Mouse (Mus musculus) liver, embryonic 13.5 days (tissue): Measurements from ENCODE around the gene Egf. TPM values are rescaled to one million over a fixed set of nuclear protein-coding genes. Genes with fewer than 3 reads are reported as not detected.
A peak's percentile ranks its signal among the peaks of the same experiment; 100 is the strongest.

ENCODE experiments used
- ATAC-seq: fragments of 200-750 bp; cut with Nextera tagmentation; 2 replicates; pipeline ENCODE4 v1.8.0; 2017; ENCODE audit warnings: low read depth, mild to moderate bottlenecking, moderate number of reproducible peaks, moderate library complexity
- DNase-seq: peaks from one replicate; pipeline ENCODE4 v3.0.0; 2022
- H3K27ac ChIP-seq: fragments of 300-500 bp; sonication (generic); 2 replicates; pipeline ENCODE4 v1.5.1; 2015; ENCODE audit warnings: moderate library complexity, mild to moderate bottlenecking, inconsistent platforms
- H3K27me3 ChIP-seq: fragments of 300-500 bp; sonication (generic); 2 replicates; pipeline ENCODE4 v1.6.1; 2015; ENCODE audit warnings: mild to moderate bottlenecking, inconsistent platforms
- H3K36me3 ChIP-seq: fragments of 300-500 bp; sonication (generic); 2 replicates; pipeline ENCODE4 v1.6.1; 2015; ENCODE audit warnings: mild to moderate bottlenecking, inconsistent platforms
- H3K4me1 ChIP-seq: fragments of 300-500 bp; sonication (generic); replicated peaks from 2 replicates; pipeline ENCODE4 v1.6.1; 2015; ENCODE audit warnings: inconsistent platforms
- H3K4me2 ChIP-seq: fragments of 300-500 bp; sonication (generic); 2 replicates; pipeline ENCODE4 v1.6.1; 2015; ENCODE audit warnings: inconsistent platforms, mild to moderate bottlenecking, moderate library complexity
- H3K4me3 ChIP-seq: fragments of 300-500 bp; sonication (generic); replicated peaks from 2 replicates; pipeline ENCODE4 v1.5.1; 2015; ENCODE audit warnings: mild to moderate bottlenecking, inconsistent platforms
- H3K9ac ChIP-seq: fragments of 300-500 bp; sonication (generic); 2 replicates; pipeline ENCODE4 v1.6.1; 2015; ENCODE audit warnings: mild to moderate bottlenecking, inconsistent platforms
- H3K9me3 ChIP-seq: fragments of 300-500 bp; sonication (generic); replicated peaks from 2 replicates; pipeline ENCODE4 v1.6.1; 2016; ENCODE audit warnings: inconsistent platforms
- whole genome bisulfite sequencing: fragments of 180-500 bp; shearing (Covaris S2); methylation state at CpG from one replicate; pipeline ENCODE4 v1.1.7; 2015; ENCODE audit not compliant: insufficient replicate concordance; 5-methylcytosine and 5-hydroxymethylcytosine counted together
- polyA plus RNA-seq: library from polyadenylated mRNA; unstranded; fragments of >200 nt; fragmentation: Nextera tagmentation; extraction: Ambion mirVana; gene quantifications from 2 replicates; pipeline ENCODE4 v1.2.1, GENCODE M21; 2015

The Egf gene
- polyA plus RNA-seq, 1 experiment from 2014 or later = 0.45 TPM

- no peak overlapping the region for H3K27ac ChIP-seq
- H3K4me3 ChIP-seq = no peak overlapping the region
- H3K9ac ChIP-seq = no peak overlapping the region
- no peaks in the 10 kb centered on the region for H3K9me3 ChIP-seq
- no peaks in the 10 kb centered on the region for H3K4me1 ChIP-seq
- DNase-seq (no peak), ATAC-seq (no peak)
- WGBS = 68% methylated on average over 10 of the region's 10 CpGs
- H3K27me3 ChIP-seq = no peaks in the 10 kb centered on the region
- H3K4me2 ChIP-seq = no peak overlapping the region
- H3K36me3 ChIP-seq = no peaks in the 10 kb centered on the region
Observed at GRCm38 (mm10) chr3:129683060-129683679, 71.9 kb downstream of the Egf start.

- no peaks in the 10 kb centered on the region for H3K9me3 ChIP-seq
- WGBS = 77% methylated on average over 10 of the region's 10 CpGs
- H3K4me3 ChIP-seq = no peak overlapping the region
- H3K27me3 ChIP-seq = no peaks in the 10 kb centered on the region
- no peaks in the 10 kb centered on the region for H3K4me1 ChIP-seq
- H3K36me3 ChIP-seq = no peaks in the 10 kb centered on the region
- H3K27ac ChIP-seq = no peak overlapping the region
- DNase-seq (no peak), ATAC-seq (no peak)
- no peak overlapping the region for H3K4me2 ChIP-seq
- no peak overlapping the region for H3K9ac ChIP-seq
Observed at GRCm38 (mm10) chr3:129682389-129682788, 72.7 kb downstream of the Egf start.

- Histone ChIP-seq H3K9me3 (no peaks in the 10 kb centered on the region), H3K36me3 (no peaks in the 10 kb centered on the region)
Observed at GRCm38 (mm10) chr3:129681841-129682240, 73.3 kb downstream of the Egf start.

GRCm38 (mm10) chr3:129680258-129680657 is 74.9 kb downstream of the Egf start:
- H3K9me3 ChIP-seq = no peaks in the 10 kb centered on the region
- WGBS = 77% methylated on average over 5 of the region's 5 CpGs

More at GRCm38 (mm10) chr3:129681841-129682240, 73.3 kb downstream of the Egf start:
- H3K4me1 ChIP-seq = no peaks in the 10 kb centered on the region
- H3K27me3 ChIP-seq = no peaks in the 10 kb centered on the region
- no peak overlapping the region for H3K4me3 ChIP-seq
- ATAC-seq (peak; percentile 47; the same call in 1 of the 2 replicates), DNase-seq (no peak)
- no peak overlapping the region for H3K27ac ChIP-seq
- H3K9ac ChIP-seq = no peak overlapping the region
- WGBS = 50% methylated on average over 4 of the region's 4 CpGs
- H3K4me2 ChIP-seq = no peak overlapping the region

GRCm38 (mm10) chr3:129675923-129676322 is 79.2 kb downstream of the Egf start:
- Histone ChIP-seq H3K9ac (no peak overlapping the region), H3K9me3 (no peaks in the 10 kb centered on the region), H3K4me2 (no peak overlapping the region), H3K27me3 (no peaks in the 10 kb centered on the region), H3K36me3 (no peaks in the 10 kb centered on the region), H3K4me3 (no peak overlapping the region), H3K4me1 (no peaks in the 10 kb centered on the region), H3K27ac (no peak overlapping the region)
- no peak for DNase-seq
- WGBS = 79% methylated on average over 7 of the region's 7 CpGs
- no peak for ATAC-seq

More at GRCm38 (mm10) chr3:129680258-129680657, 74.9 kb downstream of the Egf start:
- H3K27me3 ChIP-seq = no peaks in the 10 kb centered on the region
- no peak overlapping the region for H3K4me3 ChIP-seq
- H3K36me3 ChIP-seq = no peaks in the 10 kb centered on the region
- H3K27ac ChIP-seq = no peak overlapping the region
- no peak for ATAC-seq
- no peaks in the 10 kb centered on the region for H3K4me1 ChIP-seq
- no peak for DNase-seq
- H3K4me2 ChIP-seq = no peak overlapping the region
- no peak overlapping the region for H3K9ac ChIP-seq

GRCm38 (mm10) chr3:129663906-129664305 is 91.2 kb downstream of the Egf start:
- no peak overlapping the region for H3K27ac ChIP-seq
- H3K36me3 ChIP-seq = no peaks in the 10 kb centered on the region
- no peaks in the 10 kb centered on the region for H3K27me3 ChIP-seq
- no peak overlapping the region for H3K4me2 ChIP-seq
- DNase-seq (no peak), ATAC-seq (no peak)
- H3K9me3 ChIP-seq = no peaks in the 10 kb centered on the region
- H3K9ac ChIP-seq = no peak overlapping the region
- 39% methylated on average over 2 of the region's 2 CpGs for WGBS
- no peak overlapping the region for H3K4me3 ChIP-seq
- H3K4me1 ChIP-seq = no peaks in the 10 kb centered on the region

- Histone ChIP-seq H3K4me3 (no peak overlapping the region), H3K9ac (no peak overlapping the region), H3K4me1 (no peaks in the 10 kb centered on the region), H3K9me3 (no peaks in the 10 kb centered on the region), H3K4me2 (no peak overlapping the region), H3K27me3 (no peaks in the 10 kb centered on the region), H3K36me3 (no peaks in the 10 kb centered on the region), H3K27ac (no peak overlapping the region)
- WGBS = 39% methylated on average over 7 of the region's 7 CpGs
- no peak for DNase-seq
- 0 out of 2 replicates have a peak, but pooled peaks have one; percentile 29 for ATAC-seq
Observed at GRCm38 (mm10) chr3:129658776-129659175, 96.3 kb downstream of the Egf start.

- H3K4me1 ChIP-seq = no peaks in the 10 kb centered on the region
- H3K4me2 ChIP-seq = no peak overlapping the region
- no peaks in the 10 kb centered on the region for H3K27me3 ChIP-seq
- DNase-seq (no peak), ATAC-seq (no peak)
- 48% methylated on average over 11 of the region's 11 CpGs for WGBS
- H3K4me3 ChIP-seq = no peak overlapping the region
- H3K27ac ChIP-seq = no peak overlapping the region
- H3K9ac ChIP-seq = no peak overlapping the region
- H3K9me3 ChIP-seq = no peaks in the 10 kb centered on the region
- H3K36me3 ChIP-seq = no peaks in the 10 kb centered on the region
Observed at GRCm38 (mm10) chr3:129657775-129658174, 97.3 kb downstream of the Egf start.

GRCm38 (mm10) chr3:129657222-129657621 is 97.9 kb downstream of the Egf start:
- 77% methylated on average over 9 of the region's 9 CpGs for WGBS
- Histone ChIP-seq H3K27ac (no peak overlapping the region), H3K9ac (no peak overlapping the region), H3K4me3 (no peak overlapping the region), H3K27me3 (no peaks in the 10 kb centered on the region), H3K9me3 (no peaks in the 10 kb centered on the region), H3K4me1 (no peaks in the 10 kb centered on the region), H3K36me3 (no peaks in the 10 kb centered on the region), H3K4me2 (no peak overlapping the region)
- ATAC-seq (no peak), DNase-seq (no peak)

GRCm38 (mm10) chr3:129656540-129656939 is 98.6 kb downstream of the Egf start:
- no peaks in the 10 kb centered on the region for H3K27me3 ChIP-seq
- no peak overlapping the region for H3K9ac ChIP-seq
- H3K4me3 ChIP-seq = no peak overlapping the region
- H3K9me3 ChIP-seq = no peaks in the 10 kb centered on the region
- DNase-seq (no peak), ATAC-seq (no peak)
- 57% methylated on average over 4 of the region's 4 CpGs for WGBS
- H3K36me3 ChIP-seq = no peaks in the 10 kb centered on the region
- H3K4me2 ChIP-seq = no peak overlapping the region
- H3K27ac ChIP-seq = no peak overlapping the region
- H3K4me1 ChIP-seq = no peaks in the 10 kb centered on the region

GRCm38 (mm10) chr3:129652476-129652875 is 102.6 kb downstream of the Egf start:
- no peaks in the 10 kb centered on the region for H3K27me3 ChIP-seq
- ATAC-seq = no peak
- H3K9me3 ChIP-seq = no peaks in the 10 kb centered on the region
- H3K4me1 ChIP-seq = no peaks in the 10 kb centered on the region
- H3K4me3 ChIP-seq = no peak overlapping the region
- no peak overlapping the region for H3K27ac ChIP-seq
- no peak for DNase-seq
- H3K9ac ChIP-seq = no peak overlapping the region
- no peaks in the 10 kb centered on the region for H3K36me3 ChIP-seq
- no peak overlapping the region for H3K4me2 ChIP-seq
- 63% methylated on average over 4 of the region's 4 CpGs for WGBS

GRCm38 (mm10) chr3:129651765-129652164 is 103.4 kb downstream of the Egf start:
- no peaks in the 10 kb centered on the region for H3K36me3 ChIP-seq
- H3K9me3 ChIP-seq = no peaks in the 10 kb centered on the region
- no peaks in the 10 kb centered on the region for H3K27me3 ChIP-seq
- no peak for ATAC-seq
- DNase-seq = no peak
- WGBS = 75% methylated on average over 8 of the region's 8 CpGs
- no peak overlapping the region for H3K4me2 ChIP-seq
- H3K4me3 ChIP-seq = no peak overlapping the region
- no peak overlapping the region for H3K27ac ChIP-seq
- H3K4me1 ChIP-seq = no peaks in the 10 kb centered on the region
- no peak overlapping the region for H3K9ac ChIP-seq
